Mouse (Mus musculus): Measurements from ENCODE around the gene Wsb2. TPM values are rescaled to one million over a fixed set of nuclear protein-coding genes. Genes with fewer than 3 reads are reported as not detected.

Wsb2 gene
- total RNA-seq, 2 experiments from 2014 or later = 387 to 415 TPM

- intact Hi-C loops (cut with DNase I) = loop anchor here (2.0 kb wide), 1 partner anchor 80 kb away; no protein-coding TSS in a partner anchor
- DNase-seq (ENCODE audit: low spot score in 2 of 2) = peak; percentile 12 to 30
Observed at GRCm38 (mm10) chr5:117414611-117415010, 57.5 kb downstream of the Wsb2 start.

DNA sequence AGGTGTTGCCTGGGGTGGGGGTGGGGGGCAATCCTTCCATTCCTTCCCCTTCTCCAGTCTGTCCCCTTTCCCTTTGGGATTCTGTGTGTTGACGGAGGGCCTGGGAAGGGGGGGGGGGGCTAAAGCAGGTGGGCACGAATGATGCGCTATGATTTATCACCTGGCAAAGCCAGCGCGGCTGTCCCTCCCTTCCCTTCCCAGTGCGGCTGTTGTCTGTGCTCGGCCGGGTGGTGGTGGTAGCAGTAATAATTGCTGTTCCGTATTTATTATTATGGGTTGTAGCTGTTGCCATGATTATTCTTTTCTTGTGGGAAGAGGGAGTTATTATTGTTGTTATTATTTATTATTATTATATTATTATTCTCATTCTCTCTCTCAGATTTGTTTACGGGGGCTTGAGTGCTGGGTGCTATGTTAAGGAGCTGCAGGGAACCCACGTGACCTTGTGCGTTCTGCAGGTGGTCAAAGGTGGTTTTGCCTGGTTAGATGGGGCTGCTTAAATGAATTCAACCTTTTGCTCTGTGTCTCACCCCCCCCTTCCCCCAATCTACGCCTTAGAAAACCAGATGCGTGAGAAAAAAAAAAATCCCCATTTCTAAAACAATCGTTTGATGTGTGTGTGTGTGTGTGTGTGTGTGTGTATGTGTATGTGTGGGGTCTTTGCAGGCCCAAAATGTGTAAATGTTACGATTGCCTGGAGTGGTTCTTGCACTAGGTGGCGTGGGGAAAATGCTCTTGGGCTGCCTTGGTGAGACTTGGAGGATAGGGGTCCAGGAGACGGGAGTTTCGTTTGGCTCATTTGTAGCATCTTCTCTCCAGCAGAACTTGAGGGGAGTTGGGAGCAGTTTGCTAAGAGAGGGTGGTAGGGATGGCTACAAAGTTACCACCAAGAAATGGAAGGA, 58.2 kb downstream of the Wsb2 start:
- intact Hi-C loops (cut with DNase I) = loop anchor here (2.0 kb wide), 1 partner anchor 80 kb away; no protein-coding TSS in a partner anchor
- peak; percentile 42 to 47 for DNase-seq (ENCODE audit: low spot score in 2 of 2)

GRCm38 (mm10) chr5:117417442-117417841, 60.3 kb downstream of the Wsb2 start:
- intact Hi-C loops (cut with DNase I) = no loop called here
- no peak for DNase-seq (ENCODE audit: low spot score in 2 of 2)

Other genes starting within 250 kb of the Wsb2 start
- 10 to 100 TPM; 93.4 to 97.2 TPM for gene Suds3, start 241.2 kb upstream of the Wsb2 start, total RNA-seq (2021)
- gene Taok3, start 237.2 kb upstream of the Wsb2 start, total RNA-seq (2021) = 10 to 100 TPM; 62.8 to 66.1 TPM
- 100 to 1,000 TPM; 801 to 831 TPM for gene Pebp1, start 69.7 kb upstream of the Wsb2 start, total RNA-seq (2021)
- 1 to 10 TPM; 2.9 to 3.0 TPM for gene Vsig10, start 38.2 kb upstream of the Wsb2 start, total RNA-seq (2021)
- gene Rfc5, start 31.7 kb downstream of the Wsb2 start, total RNA-seq (2021) = 10 to 100 TPM; 20.2 to 25.5 TPM
- gene Ksr2, start 56.7 kb downstream of the Wsb2 start, total RNA-seq (2021) = 10 to 100 TPM; 36.5 to 39.7 TPM